Mouse (Mus musculus) neural tube, embryonic 14.5 days (tissue): ENCODE measurements at regions not wholly inside any gene's neighbourhood (a gene's known extent, or its start where the extent isn't known, plus 50 kb on each side); places are given as distances from the start of the nearest gene placed in this dataset.
"Not testable (repeated sequence)": the region's sequence is repeated elsewhere in the genome, so short reads cannot be mapped to it uniquely, and the experiment has no call there.

Experiments
- ATAC-seq: fragments of 200-750 bp; cut with Nextera tagmentation; 2 replicates; pipeline ENCODE4 v1.8.0; 2017; ENCODE audit warnings: low read depth, mild to moderate bottlenecking, moderate TSS enrichment, moderate library complexity
- H3K27ac ChIP-seq: fragments of 300-500 bp; sonication (generic); 2 replicates; pipeline ENCODE4 v1.5.1; 2014; ENCODE audit warnings: low read depth, mild to moderate bottlenecking, control low read depth, low read length, moderate library complexity, mixed read lengths
- H3K27me3 ChIP-seq: fragments of 300-500 bp; sonication (generic); 2 replicates; pipeline ENCODE4 v1.6.1; 2014; ENCODE audit warnings: low read length; ENCODE audit not compliant: control insufficient read depth, insufficient read depth
- H3K36me3 ChIP-seq: fragments of 300-500 bp; sonication (generic); 2 replicates; pipeline ENCODE4 v1.6.1; 2014; ENCODE audit warnings: low read length, mixed read lengths; ENCODE audit not compliant: control insufficient read depth, insufficient read depth
- H3K4me1 ChIP-seq: fragments of 300-500 bp; sonication (generic); 2 replicates; pipeline ENCODE4 v1.6.1; 2014; ENCODE audit warnings: low read length; ENCODE audit not compliant: control insufficient read depth, insufficient read depth
- H3K4me2 ChIP-seq: fragments of 300-500 bp; sonication (generic); 2 replicates; pipeline ENCODE4 v1.6.1; 2014; ENCODE audit warnings: mild to moderate bottlenecking, low read depth, low read length, control low read depth
- H3K4me3 ChIP-seq: fragments of 300-500 bp; sonication (generic); 2 replicates; pipeline ENCODE4 v1.5.1; 2014; ENCODE audit warnings: low read depth, low read length, control low read depth, mixed read lengths
- H3K9ac ChIP-seq: fragments of 300-500 bp; sonication (generic); replicated peaks from 2 replicates; pipeline ENCODE4 v1.6.1; 2014; ENCODE audit warnings: low read depth, mild to moderate bottlenecking, control low read depth, low read length, mixed read lengths
- H3K9me3 ChIP-seq: fragments of 300-500 bp; sonication (generic); 2 replicates; pipeline ENCODE4 v1.6.1; 2016; ENCODE audit warnings: low read length; ENCODE audit not compliant: control insufficient read depth
- WGBS: fragments of 180-500 bp; shearing (Covaris S2); extraction: QIAGEN DNeasy Blood & Tissue Kit; methylation state at CpG from one replicate; pipeline ENCODE4 v1.1.7; 2014; 5-methylcytosine and 5-hydroxymethylcytosine counted together

- not testable (repeated sequence) for H3K9ac ChIP-seq, ATAC-seq, H3K4me1 ChIP-seq, H3K27me3 ChIP-seq, H3K4me3 ChIP-seq, H3K9me3 ChIP-seq, H3K4me2 ChIP-seq, H3K36me3 ChIP-seq, H3K27ac ChIP-seq
- WGBS: 72% methylated on average over 5 of the region's 5 CpGs
Observed at GRCm38 (mm10) chr14:33722379-33723145, 133.6 kb downstream of the Ptpn20 start.

DNA sequence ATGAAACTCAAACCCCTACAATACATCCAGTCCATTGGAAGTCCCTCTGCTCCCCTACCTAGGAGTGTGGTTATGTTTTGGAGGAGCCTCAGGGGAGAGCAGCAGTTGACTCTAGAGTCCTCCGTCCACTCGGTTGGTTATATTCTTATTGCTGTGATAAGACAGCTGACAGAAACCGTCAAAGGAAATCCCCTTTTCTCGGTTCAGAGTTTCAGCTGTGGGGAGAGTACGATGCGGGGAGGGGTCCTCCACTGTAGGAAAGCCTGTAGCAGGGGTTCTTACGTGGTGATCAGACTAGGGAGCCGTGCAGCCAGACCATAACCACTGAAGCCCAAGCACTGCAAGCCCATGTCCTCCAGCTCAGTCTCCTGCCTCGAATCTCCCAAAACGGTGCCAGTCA is 137.5 kb downstream of the Ptpn20 start:
- Histone ChIP-seq H3K4me1 (0 out of 2 replicates have a peak, but pooled peaks cover 3% of the 10 kb centered on the region), H3K4me2 (no peak overlapping the region), H3K9ac (no peak overlapping the region), H3K27ac (no peak overlapping the region), H3K36me3 (no peaks in the 10 kb centered on the region), H3K4me3 (no peak overlapping the region), H3K27me3 (no peaks in the 10 kb centered on the region), H3K9me3 (no peaks in the 10 kb centered on the region)
- 94% methylated on average over 10 of the region's 10 CpGs for WGBS
- ATAC-seq: no peak

- WGBS: 41% methylated on average over 14 of the region's 14 CpGs
- no peaks in the 10 kb centered on the region for H3K36me3 ChIP-seq
- H3K4me2 ChIP-seq: no peak overlapping the region
- no peak overlapping the region for H3K27ac ChIP-seq
- H3K27me3 ChIP-seq: no peaks in the 10 kb centered on the region
- no peaks in the 10 kb centered on the region for H3K9me3 ChIP-seq
- H3K9ac ChIP-seq: no peak overlapping the region
- no peak; the same call in 1 of the 2 replicates for ATAC-seq
- 0 out of 2 replicates have a peak, but pooled peaks cover 3% of the 10 kb centered on the region for H3K4me1 ChIP-seq
- H3K4me3 ChIP-seq: no peak overlapping the region
Observed at GRCm38 (mm10) chr14:33729115-33729884, 140.3 kb downstream of the Ptpn20 start.

- no peak overlapping the region for H3K27ac ChIP-seq
- 15% methylated on average over 5 of the region's 5 CpGs for WGBS
- no peaks in the 10 kb centered on the region for H3K27me3 ChIP-seq
- no peak overlapping the region for H3K9ac ChIP-seq
- H3K9me3 ChIP-seq: no peaks in the 10 kb centered on the region
- H3K4me3 ChIP-seq: no peak overlapping the region
- H3K36me3 ChIP-seq: no peaks in the 10 kb centered on the region
- H3K4me1 ChIP-seq: 0 out of 2 replicates have a peak, but pooled peaks cover 3% of the 10 kb centered on the region
- no peak overlapping the region for H3K4me2 ChIP-seq
- no peak for ATAC-seq
Observed at GRCm38 (mm10) chr14:33732698-33733097, 143.7 kb downstream of the Ptpn20 start.

DNA sequence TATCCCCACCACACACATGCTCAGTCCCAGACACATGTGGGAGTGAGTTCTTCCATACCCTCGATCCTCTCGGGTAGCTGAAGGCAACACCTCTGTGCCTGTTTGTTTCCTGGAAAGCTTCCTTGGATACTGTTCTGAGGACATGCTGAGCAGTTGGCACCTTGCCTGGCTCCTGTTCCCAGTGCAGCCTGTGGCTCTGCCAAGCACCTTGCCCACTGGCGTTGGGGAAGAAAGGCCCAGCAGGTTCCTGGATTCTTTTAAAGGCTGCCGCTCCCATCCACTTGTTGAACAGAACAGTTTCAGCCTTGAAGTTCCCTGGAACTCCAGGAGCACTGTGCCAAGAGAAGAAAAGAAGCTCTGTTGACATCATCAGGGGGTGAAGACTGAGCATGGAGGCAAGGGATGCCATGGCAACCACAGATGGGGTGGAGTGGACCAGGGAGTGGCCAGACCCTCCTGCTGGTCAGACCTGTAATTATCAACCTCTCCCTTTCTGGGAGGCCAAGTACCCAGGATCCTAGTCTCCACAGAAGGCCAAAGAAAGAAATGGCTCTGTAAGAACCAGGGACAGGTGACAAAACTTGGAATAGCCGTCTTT is 145.5 kb downstream of the Ptpn20 start:
- H3K4me1 ChIP-seq: 0 out of 2 replicates have a peak, but pooled peaks cover 2% of the 10 kb centered on the region
- no peaks in the 10 kb centered on the region for H3K36me3 ChIP-seq
- no peak overlapping the region for H3K4me2 ChIP-seq
- no peaks in the 10 kb centered on the region for H3K9me3 ChIP-seq
- no peaks in the 10 kb centered on the region for H3K27me3 ChIP-seq
- ATAC-seq: peak; percentile 56; the same call in 1 of the 2 replicates
- 56% methylated on average over 5 of the region's 5 CpGs for WGBS
- no peak overlapping the region for H3K9ac ChIP-seq
- H3K4me3 ChIP-seq: no peak overlapping the region
- H3K27ac ChIP-seq: no peak overlapping the region

GRCm38 (mm10) chr14:33735653-33736052 is 146.6 kb downstream of the Ptpn20 start:
- Histone ChIP-seq H3K9me3 (no peaks in the 10 kb centered on the region), H3K27ac (no peak overlapping the region), H3K4me1 (no peaks in the 10 kb centered on the region; the same call in 1 of the 2 replicates), H3K36me3 (no peaks in the 10 kb centered on the region), H3K4me2 (no peak overlapping the region), H3K27me3 (no peaks in the 10 kb centered on the region), H3K9ac (no peak overlapping the region), H3K4me3 (no peak overlapping the region)
- WGBS: 85% methylated on average over 3 of the region's 3 CpGs
- ATAC-seq: no peak

DNA sequence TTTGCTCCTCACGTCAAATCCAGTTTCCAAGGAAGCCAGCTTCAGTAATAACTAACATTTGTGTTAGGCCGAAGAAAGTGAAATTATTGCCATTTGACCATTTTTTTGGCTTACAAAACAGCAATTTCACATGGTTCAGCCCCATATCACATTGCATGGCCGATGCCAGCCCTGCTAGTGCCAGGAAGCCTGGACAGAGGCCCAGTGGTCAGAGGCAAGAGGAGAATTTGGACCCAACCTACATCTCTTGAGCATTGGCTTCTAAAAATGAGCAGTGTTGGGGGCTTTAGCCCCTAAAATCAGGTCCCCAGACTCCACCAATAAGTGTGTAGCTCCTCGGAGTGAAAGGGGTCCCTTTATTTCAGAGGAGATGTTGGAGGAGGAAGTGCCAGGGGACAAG is 157.2 kb downstream of the Ptpn20 start:
- Histone ChIP-seq H3K4me2 (no peak overlapping the region), H3K9me3 (no peaks in the 10 kb centered on the region), H3K4me3 (no peak overlapping the region), H3K4me1 (no peaks in the 10 kb centered on the region), H3K27me3 (no peaks in the 10 kb centered on the region), H3K27ac (no peak overlapping the region), H3K36me3 (no peaks in the 10 kb centered on the region), H3K9ac (no peak overlapping the region)
- no peak for ATAC-seq
- 92% methylated on average over 4 of the region's 4 CpGs for WGBS

DNA sequence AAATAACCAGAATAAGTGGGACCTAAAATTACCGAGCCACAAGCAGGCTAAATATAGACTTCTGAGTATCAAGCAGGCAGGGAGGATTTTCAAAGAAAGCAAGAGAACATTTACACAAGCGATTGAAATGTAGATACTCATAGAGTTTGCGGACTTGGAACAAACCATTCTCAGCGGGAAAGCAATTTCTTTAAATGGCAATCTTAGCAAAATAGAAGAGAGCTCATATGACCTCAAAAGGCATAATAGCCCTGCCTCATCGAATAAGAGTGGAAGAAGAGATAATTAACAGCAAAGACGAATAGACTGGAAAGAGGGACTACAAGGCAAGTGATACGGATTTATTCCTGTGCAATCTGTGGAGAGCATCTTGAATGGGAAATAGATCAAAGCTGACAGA is 163.7 kb upstream of the Gdf10 start:
- Histone ChIP-seq H3K27ac (no peak overlapping the region), H3K4me2 (no peak overlapping the region), H3K36me3 (no peaks in the 10 kb centered on the region), H3K27me3 (no peaks in the 10 kb centered on the region), H3K4me1 (no peaks in the 10 kb centered on the region), H3K4me3 (no peak overlapping the region), H3K9ac (no peak overlapping the region), H3K9me3 (no peaks in the 10 kb centered on the region)
- no peak for ATAC-seq
- WGBS: 31% methylated on average over 7 of the region's 7 CpGs

DNA sequence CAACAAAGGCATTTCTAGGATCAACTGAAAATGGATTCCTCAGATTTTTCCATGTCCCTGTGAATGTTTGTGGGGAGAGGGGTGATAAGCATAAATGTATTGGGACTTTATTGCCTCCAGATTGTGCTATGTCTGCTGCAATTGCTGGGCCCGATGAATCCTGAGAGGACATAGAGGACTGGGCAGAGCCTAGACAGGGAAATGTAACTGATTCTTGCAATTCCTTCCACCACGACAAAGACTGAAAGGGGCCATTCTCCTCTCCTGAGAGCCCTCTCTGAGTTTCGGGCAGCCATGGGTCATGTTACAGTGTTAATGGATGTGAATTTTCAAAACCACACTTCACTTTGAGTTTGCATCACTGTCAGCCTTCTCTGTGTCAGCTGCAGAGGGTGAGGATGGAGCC is 159.7 kb upstream of the Gdf10 start:
- no peaks in the 10 kb centered on the region for H3K27me3 ChIP-seq

More for the DNA sequence above, 159.7 kb upstream of the Gdf10 start:
- H3K36me3 ChIP-seq: no peaks in the 10 kb centered on the region
- no peak overlapping the region for H3K4me2 ChIP-seq
- no peaks in the 10 kb centered on the region for H3K9me3 ChIP-seq
- ATAC-seq: no peak
- H3K4me1 ChIP-seq: no peaks in the 10 kb centered on the region
- H3K4me3 ChIP-seq: no peak overlapping the region
- no peak overlapping the region for H3K9ac ChIP-seq
- 72% methylated on average over 3 of the region's 3 CpGs for WGBS
- H3K27ac ChIP-seq: no peak overlapping the region
